Comparison of ENCODE assay signal across 23 mouse cellular contexts in the genomic region with DNA sequence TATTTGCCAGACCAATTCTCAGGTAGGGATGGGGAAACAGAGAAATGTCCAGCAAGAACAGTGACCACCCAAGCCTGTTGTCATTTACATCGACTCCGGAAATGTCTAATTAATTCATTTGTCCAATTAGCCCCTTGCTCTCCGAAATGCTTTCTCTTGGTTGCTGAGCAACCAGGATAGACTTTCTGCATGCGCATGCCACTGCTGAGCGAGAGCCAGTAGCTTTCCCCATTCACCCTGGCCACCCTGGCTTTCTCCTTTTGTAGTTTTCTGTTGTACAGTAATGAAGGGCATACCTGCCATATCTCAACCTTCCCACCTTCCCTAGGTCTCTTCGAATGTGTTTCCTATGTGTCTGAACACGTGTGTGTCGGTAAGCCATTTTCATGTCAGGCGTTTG. TPM values are rescaled to one million over a fixed set of nuclear protein-coding genes. Genes with fewer than 3 reads are reported as not detected.
DNase-seq lines count a peak whose midpoint lies in the region; ATAC-seq and TF ChIP-seq lines count a peak whose summit lies in the region.
"Had no signal": no experiment of that assay in that cellular context is flagged by ENCODE, and none has a peak within 500 bp of the region (broad histone marks: within the 10 kb centered on the region; RNA-seq: fewer than 3 reads in every experiment).

No protein-coding gene starts in this region.

- H3K9me3 ChIP-seq in hindbrain, embryonic 11.5 days (ENCODE audit: control insufficient read depth, low read length): no peaks in the 10 kb centered on the region
- H3K9me3 ChIP-seq in hindbrain, embryonic 10.5 days: no peaks in the 10 kb centered on the region
- H3K9me3 ChIP-seq in forebrain, embryonic 15.5 days: no peaks in the 10 kb centered on the region
- H3K9me3 ChIP-seq in hindbrain, postnatal 0 days (ENCODE audit: low read length): no peaks in the 10 kb centered on the region
- H3K9me3 ChIP-seq: embryonic facial prominence, embryonic 12.5 days; heart, embryonic 10.5 days; lung, embryonic 15.5 days; neural tube, embryonic 12.5 days had no signal

- H3K27ac ChIP-seq in hindbrain, embryonic 11.5 days (ENCODE audit: low read depth, low read length): no peak overlapping the region
- no peak overlapping the region for H3K27ac ChIP-seq in hindbrain, embryonic 10.5 days
- H3K27ac ChIP-seq in forebrain, embryonic 15.5 days (replicated peaks): no peak overlapping the region
- no peak overlapping the region for H3K27ac ChIP-seq in hindbrain, postnatal 0 days
- H3K27ac ChIP-seq: embryonic facial prominence, embryonic 12.5 days; heart, embryonic 10.5 days; left cerebral cortex, adult 2 months; liver, embryonic 12.5 days; lung, embryonic 15.5 days; macrophage; neural tube, embryonic 12.5 days; stomach, postnatal 0 days had no signal

- H3K9ac ChIP-seq in hindbrain, embryonic 11.5 days (ENCODE audit: low read depth, low read length): no peak overlapping the region
- no peak overlapping the region for H3K9ac ChIP-seq in forebrain, embryonic 15.5 days (replicated peaks)
- H3K9ac ChIP-seq in hindbrain, postnatal 0 days (replicated peaks; ENCODE audit: low read length): no peak overlapping the region
- H3K9ac ChIP-seq: embryonic facial prominence, embryonic 12.5 days; liver, embryonic 12.5 days; lung, embryonic 15.5 days; neural tube, embryonic 12.5 days had no signal

- no peaks in the 10 kb centered on the region for H3K36me3 ChIP-seq in hindbrain, embryonic 11.5 days (ENCODE audit: control insufficient read depth, insufficient read depth, low read length)
- H3K36me3 ChIP-seq in hindbrain, embryonic 10.5 days: no peaks in the 10 kb centered on the region
- no peaks in the 10 kb centered on the region for H3K36me3 ChIP-seq in forebrain, embryonic 15.5 days
- no peaks in the 10 kb centered on the region for H3K36me3 ChIP-seq in hindbrain, postnatal 0 days (ENCODE audit: insufficient read depth, low read length)
- H3K36me3 ChIP-seq: embryonic facial prominence, embryonic 12.5 days; heart, embryonic 10.5 days; liver, embryonic 12.5 days; lung, embryonic 15.5 days; neural tube, embryonic 12.5 days had no signal

- WGBS in hindbrain, embryonic 11.5 days: 53% methylated on average over 9 of the region's 9 CpGs
- 51% methylated on average over 9 of the region's 9 CpGs for WGBS in hindbrain, embryonic 10.5 days
- WGBS in forebrain, embryonic 15.5 days: 22% methylated on average over 9 of the region's 9 CpGs
- 27% methylated on average over 9 of the region's 9 CpGs for WGBS in hindbrain, postnatal 0 days

- H3K4me3 ChIP-seq in hindbrain, embryonic 11.5 days (ENCODE audit: low read depth, low read length): no peak overlapping the region
- H3K4me3 ChIP-seq in hindbrain, embryonic 10.5 days: no peak overlapping the region
- H3K4me3 ChIP-seq in forebrain, embryonic 15.5 days: 0 out of 2 replicates have a peak overlapping the region, but pooled peaks have one; percentile 1
- no peak overlapping the region for H3K4me3 ChIP-seq in hindbrain, postnatal 0 days (ENCODE audit: low read length)
- H3K4me3 ChIP-seq: embryonic facial prominence, embryonic 12.5 days; heart, embryonic 10.5 days; left cerebral cortex, adult 2 months; liver, embryonic 12.5 days; lung, embryonic 15.5 days; neural tube, embryonic 12.5 days had no signal

- ATAC-seq in hindbrain, embryonic 11.5 days (ENCODE audit: low FRiP score): 0 out of 2 replicates have a peak, but pooled peaks have one; percentile 25
- ATAC-seq in forebrain, embryonic 15.5 days (replicated peaks): peak; percentile 41; the same call in 1 of the 2 replicates
- 0 out of 2 replicates have a peak, but pooled peaks have one; percentile 36 for ATAC-seq in hindbrain, postnatal 0 days
- ATAC-seq: liver, embryonic 12.5 days had no signal

- peak; percentile 32 for DNase-seq in hindbrain, embryonic 11.5 days (ENCODE audit: low spot score)
- DNase-seq in hindbrain, embryonic 10.5 days (ENCODE audit: low spot score): no peak
- peak; percentile 5 for DNase-seq in ZHBTc4 (ENCODE audit: low read depth, low spot score)
- DNase-seq in hindbrain, postnatal 0 days (ENCODE audit: low spot score): peak; percentile 65
- DNase-seq in urinary bladder, postnatal 4 days (ENCODE audit: low spot score in 2 of 2): no peak
- no peak for DNase-seq in kidney, postnatal 36 days
- DNase-seq in ovary, postnatal 36 days (ENCODE audit: low spot score): no peak
- DNase-seq: adrenal gland, postnatal 25 days; cerebellum, adult 9-11 months; heart, postnatal 4 days; kidney, adult 11 months; kidney, postnatal 10 days; thymus, postnatal 14 days had no signal

- no peak overlapping the region for H3K4me2 ChIP-seq in hindbrain, embryonic 11.5 days (replicated peaks; ENCODE audit: low read depth, low read length)
- H3K4me2 ChIP-seq in forebrain, embryonic 15.5 days (replicated peaks): peak overlapping the region; percentile 29
- H3K4me2 ChIP-seq in hindbrain, postnatal 0 days (ENCODE audit: low read depth, low read length): peak overlapping the region; percentile 37
- H3K4me2 ChIP-seq: embryonic facial prominence, embryonic 12.5 days; liver, embryonic 12.5 days; lung, embryonic 15.5 days; neural tube, embryonic 12.5 days had no signal

- H3K27me3 ChIP-seq in hindbrain, embryonic 11.5 days (ENCODE audit: control insufficient read depth, insufficient read depth, low read length): no peaks in the 10 kb centered on the region
- H3K27me3 ChIP-seq in hindbrain, embryonic 10.5 days (ENCODE audit: insufficient read depth, poor library complexity, severe bottlenecking): 0 out of 2 replicates have a peak, but pooled peaks cover 9% of the 10 kb centered on the region
- 0 out of 2 replicates have a peak, but pooled peaks cover 6% of the 10 kb centered on the region for H3K27me3 ChIP-seq in forebrain, embryonic 15.5 days
- H3K27me3 ChIP-seq in hindbrain, postnatal 0 days (ENCODE audit: insufficient read depth, low read length): 0 out of 2 replicates have a peak, but pooled peaks cover 3% of the 10 kb centered on the region
- H3K27me3 ChIP-seq: liver, embryonic 12.5 days; lung, embryonic 15.5 days; neural tube, embryonic 12.5 days had no signal

- H3K4me1 ChIP-seq in hindbrain, embryonic 11.5 days (replicated peaks; ENCODE audit: control insufficient read depth, insufficient read depth, low read length): peaks cover 2% of the 10 kb centered on the region
- H3K4me1 ChIP-seq in hindbrain, embryonic 10.5 days (replicated peaks): peaks cover 38% of the 10 kb centered on the region
- H3K4me1 ChIP-seq in forebrain, embryonic 15.5 days: peaks cover 20% of the 10 kb centered on the region
- H3K4me1 ChIP-seq in hindbrain, postnatal 0 days (ENCODE audit: insufficient read depth, low read length): peaks cover 11% of the 10 kb centered on the region
- H3K4me1 ChIP-seq: embryonic facial prominence, embryonic 12.5 days; heart, embryonic 10.5 days; liver, embryonic 12.5 days; lung, embryonic 15.5 days had no signal

- TF ChIP-seq CTCF in hindbrain, postnatal 0 days (IDR thresholded peaks at IDR 0.05; ENCODE audit: low read depth): no peak

RNA-seq across cellular contexts. Expression of a gene that starts 32.6 kb away (rescaled TPM):
- polyA plus RNA-seq in hindbrain, embryonic 11.5 days (2014; fragmentation: Nextera tagmentation; extraction: Ambion mirVana): 4.3 and 4.8 TPM in 2 replicates
- 1.2 and 3.1 TPM in 2 replicates for polyA plus RNA-seq in hindbrain, embryonic 10.5 days (2016; fragmentation: Nextera tagmentation; extraction: Ambion mirVana)
- polyA plus RNA-seq in forebrain, embryonic 15.5 days (2015; fragmentation: Nextera tagmentation; extraction: Ambion mirVana): 6.7 and 7.2 TPM in 2 replicates
- total RNA-seq in hindbrain, postnatal 0 days (2014; rRNA removed): 19.7 and 20.7 TPM in 2 replicates
- polyA plus RNA-seq in hindbrain, postnatal 0 days (2015; fragmentation: Nextera tagmentation; extraction: Ambion mirVana): 11.5 and 12.2 TPM in 2 replicates
- polyA plus RNA-seq: macrophage; spleen, adult 2 months had no signal

Comparison
In these comparisons a context has a peak if more than half of its experiments do, and no peak if none do; other contexts are left out.
1. DNase-seq: peak in hindbrain, embryonic 11.5 days (single experiment), ZHBTc4 (single experiment) and hindbrain, postnatal 0 days (single experiment); none in hindbrain, embryonic 10.5 days (single experiment), urinary bladder, postnatal 4 days (0 of 2), kidney, postnatal 36 days (0 of 2) and ovary, postnatal 36 days (single experiment).
2. Peak in every context shown above with its lines, with median percentiles within 50 percentile points of each other: ATAC-seq.